Mouse (Mus musculus): ENCODE data around the gene 4930402F06Rik. TPM values are rescaled to one million over a fixed set of nuclear protein-coding genes. Genes with fewer than 3 reads are reported as not detected.

4930402F06Rik gene
- total and polyA plus RNA-seq, 2 experiments from 2014 or later, result not detected

DNA sequence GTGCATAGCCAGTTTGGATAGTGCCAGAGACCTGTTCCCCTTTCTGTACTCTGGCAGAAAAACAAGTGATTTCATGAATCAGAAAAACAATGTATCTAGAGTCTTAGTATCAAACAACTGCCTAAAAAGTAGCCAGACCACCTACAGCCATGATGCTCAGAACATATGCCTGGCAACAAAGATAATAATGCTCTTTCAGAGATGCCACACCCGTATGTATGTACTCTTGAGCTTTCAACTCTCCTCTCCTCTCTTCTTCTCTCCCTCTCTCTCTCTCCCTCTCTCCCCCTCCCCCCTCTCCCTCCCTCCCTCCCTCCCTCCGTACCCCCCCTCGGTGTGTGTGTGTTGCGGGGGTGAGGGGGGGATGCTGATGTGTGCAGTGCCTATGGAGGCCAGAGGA lies 22.3 kb upstream of the 4930402F06Rik start:
- H3K9ac ChIP-seq, result no peak overlapping the region
- 93% methylated on average over 4 of the region's 4 CpGs for WGBS
- no peaks in the 10 kb centered on the region for H3K9me3 ChIP-seq (ENCODE audit: low read length)
- ATAC-seq (no peak), DNase-seq (no peak)
- no peak for TF ChIP-seq CTCF (IDR thresholded peaks at IDR 0.05; ENCODE audit: low read depth)
- no peaks in the 10 kb centered on the region for H3K27me3 ChIP-seq (ENCODE audit: insufficient read depth, low read length)
- no peak overlapping the region for H3K4me3 ChIP-seq (ENCODE audit: low read depth, low read length)
- H3K27ac ChIP-seq (ENCODE audit: low read depth, low read length), result no peak overlapping the region
- H3K36me3 ChIP-seq (ENCODE audit: insufficient read depth), result no peaks in the 10 kb centered on the region
- no peak overlapping the region for H3K4me2 ChIP-seq (ENCODE audit: low read depth)
- H3K4me1 ChIP-seq (ENCODE audit: insufficient read depth), result no peaks in the 10 kb centered on the region

GRCm38 (mm10) chr2:35417231-35417630 lies 20.3 kb upstream of the 4930402F06Rik start:
- no peak for TF ChIP-seq CTCF (IDR thresholded peaks at IDR 0.05; ENCODE audit: low read depth)
- Histone ChIP-seq H3K4me2 (ENCODE audit: low read depth) (no peak overlapping the region), H3K4me3 (ENCODE audit: low read depth, low read length) (no peak overlapping the region), H3K27me3 (ENCODE audit: insufficient read depth, low read length) (no peaks in the 10 kb centered on the region), H3K36me3 (ENCODE audit: insufficient read depth) (no peaks in the 10 kb centered on the region), H3K9me3 (ENCODE audit: low read length) (no peaks in the 10 kb centered on the region), H3K9ac (no peak overlapping the region), H3K27ac (ENCODE audit: low read depth, low read length) (no peak overlapping the region), H3K4me1 (ENCODE audit: insufficient read depth) (no peaks in the 10 kb centered on the region)
- WGBS, result 86% methylated on average over 1 of the region's 1 CpGs
- no peak for ATAC-seq
- no peak for DNase-seq

DNA sequence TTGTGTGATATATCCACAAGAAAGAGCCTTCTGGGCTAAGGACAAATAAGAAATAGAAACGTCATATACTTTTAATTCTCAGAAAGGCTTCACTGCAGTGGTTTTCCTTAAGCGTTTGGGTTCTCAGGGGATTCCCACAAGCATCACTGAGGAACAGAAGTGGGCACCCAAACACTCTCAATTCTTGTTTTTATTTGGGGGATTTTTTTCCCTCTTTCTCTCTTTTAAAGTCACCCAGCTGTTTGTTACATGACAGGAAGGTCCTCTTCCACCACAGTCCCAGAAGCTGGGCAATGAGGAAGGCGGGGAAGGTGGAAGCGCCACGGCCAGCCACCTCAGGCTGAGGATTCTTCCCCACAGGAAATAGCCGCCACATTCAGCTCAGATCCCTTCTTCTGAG lies 19.5 kb upstream of the 4930402F06Rik start:
- no peak for TF ChIP-seq CTCF (IDR thresholded peaks at IDR 0.05; ENCODE audit: low read depth)
- Histone ChIP-seq H3K36me3 (ENCODE audit: insufficient read depth) (no peaks in the 10 kb centered on the region), H3K4me3 (ENCODE audit: low read depth, low read length) (no peak overlapping the region), H3K4me1 (ENCODE audit: insufficient read depth) (no peaks in the 10 kb centered on the region), H3K4me2 (ENCODE audit: low read depth) (no peak overlapping the region), H3K27me3 (ENCODE audit: insufficient read depth, low read length) (no peaks in the 10 kb centered on the region), H3K9ac (no peak overlapping the region), H3K9me3 (ENCODE audit: low read length) (no peaks in the 10 kb centered on the region), H3K27ac (ENCODE audit: low read depth, low read length) (no peak overlapping the region)
- no peak for DNase-seq
- no peak for ATAC-seq
- 87% methylated on average over 6 of the region's 6 CpGs for WGBS

- ATAC-seq (no peak), DNase-seq (no peak)
- Histone ChIP-seq H3K27me3 (ENCODE audit: insufficient read depth, low read length) (no peaks in the 10 kb centered on the region), H3K4me1 (ENCODE audit: insufficient read depth) (no peaks in the 10 kb centered on the region), H3K9ac (no peak overlapping the region), H3K4me3 (ENCODE audit: low read depth, low read length) (no peak overlapping the region), H3K9me3 (ENCODE audit: low read length) (no peaks in the 10 kb centered on the region), H3K4me2 (ENCODE audit: low read depth) (no peak overlapping the region), H3K27ac (ENCODE audit: low read depth, low read length) (no peak overlapping the region), H3K36me3 (ENCODE audit: insufficient read depth) (no peaks in the 10 kb centered on the region)
- 67% methylated on average over 3 of the region's 3 CpGs for WGBS
- TF ChIP-seq CTCF (IDR thresholded peaks at IDR 0.05; ENCODE audit: low read depth), result no peak
Observed at GRCm38 (mm10) chr2:35412810-35413209, 15.8 kb upstream of the 4930402F06Rik start.

- no peak for DNase-seq
- Histone ChIP-seq H3K4me1 (ENCODE audit: insufficient read depth) (no peaks in the 10 kb centered on the region), H3K27me3 (ENCODE audit: insufficient read depth, low read length) (no peaks in the 10 kb centered on the region)
Observed at GRCm38 (mm10) chr2:35412246-35412645, 15.3 kb upstream of the 4930402F06Rik start.

GRCm38 (mm10) chr2:35411640-35412190 lies 14.7 kb upstream of the 4930402F06Rik start:
- H3K9me3 ChIP-seq (ENCODE audit: low read length), result no peaks in the 10 kb centered on the region
- ATAC-seq (no peak), DNase-seq (no peak)
- H3K4me1 ChIP-seq (ENCODE audit: insufficient read depth), result no peaks in the 10 kb centered on the region
- H3K4me3 ChIP-seq (ENCODE audit: low read depth, low read length), result no peak overlapping the region
- whole genome bisulfite sequencing, result 85% methylated on average over 10 of the region's 10 CpGs
- no peak for TF ChIP-seq CTCF (IDR thresholded peaks at IDR 0.05; ENCODE audit: low read depth)
- H3K4me2 ChIP-seq (ENCODE audit: low read depth), result no peak overlapping the region
- H3K27me3 ChIP-seq (ENCODE audit: insufficient read depth, low read length), result no peaks in the 10 kb centered on the region
- no peaks in the 10 kb centered on the region for H3K36me3 ChIP-seq (ENCODE audit: insufficient read depth)
- no peak overlapping the region for H3K9ac ChIP-seq
- H3K27ac ChIP-seq (ENCODE audit: low read depth, low read length), result no peak overlapping the region

More at GRCm38 (mm10) chr2:35412246-35412645, 15.3 kb upstream of the 4930402F06Rik start:
- WGBS, result 92% methylated on average over 2 of the region's 2 CpGs
- H3K4me2 ChIP-seq (ENCODE audit: low read depth), result no peak overlapping the region
- H3K9me3 ChIP-seq (ENCODE audit: low read length), result no peaks in the 10 kb centered on the region
- TF ChIP-seq CTCF (IDR thresholded peaks at IDR 0.05; ENCODE audit: low read depth), result no peak
- H3K9ac ChIP-seq, result no peak overlapping the region
- no peak overlapping the region for H3K4me3 ChIP-seq (ENCODE audit: low read depth, low read length)
- ATAC-seq, result no peak
- no peak overlapping the region for H3K27ac ChIP-seq (ENCODE audit: low read depth, low read length)
- H3K36me3 ChIP-seq (ENCODE audit: insufficient read depth), result no peaks in the 10 kb centered on the region

DNA sequence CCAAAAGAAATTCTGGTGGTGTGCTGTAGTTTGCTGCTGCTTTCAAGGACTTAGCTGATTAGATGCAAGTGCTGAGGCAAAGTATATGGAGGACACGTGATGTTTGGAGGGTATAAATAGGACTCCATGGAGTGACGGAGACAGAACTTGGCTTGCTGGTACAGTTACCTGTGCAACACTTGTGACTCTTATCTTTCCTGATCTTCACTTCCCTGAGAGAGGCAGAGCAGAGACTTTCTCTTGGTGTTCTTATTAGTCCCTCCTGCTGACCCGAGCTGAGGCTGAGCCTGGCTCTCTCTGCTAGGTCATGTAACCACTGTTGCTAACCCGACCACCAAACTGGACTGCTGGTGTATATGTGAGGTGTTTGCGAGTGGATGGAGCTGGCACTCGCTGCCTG lies 12.5 kb upstream of the 4930402F06Rik start:
- DNase-seq (no peak), ATAC-seq (no peak)
- H3K4me2 ChIP-seq (ENCODE audit: low read depth), result no peak overlapping the region
- TF ChIP-seq CTCF (IDR thresholded peaks at IDR 0.05; ENCODE audit: low read depth), result no peak
- H3K27me3 ChIP-seq (ENCODE audit: insufficient read depth, low read length), result no peaks in the 10 kb centered on the region
- 92% methylated on average over 6 of the region's 6 CpGs for WGBS
- no peaks in the 10 kb centered on the region for H3K4me1 ChIP-seq (ENCODE audit: insufficient read depth)
- no peaks in the 10 kb centered on the region for H3K9me3 ChIP-seq (ENCODE audit: low read length)
- no peak overlapping the region for H3K4me3 ChIP-seq (ENCODE audit: low read depth, low read length)
- no peak overlapping the region for H3K27ac ChIP-seq (ENCODE audit: low read depth, low read length)
- no peaks in the 10 kb centered on the region for H3K36me3 ChIP-seq (ENCODE audit: insufficient read depth)
- H3K9ac ChIP-seq, result no peak overlapping the region

All from forebrain, postnatal 0 days (tissue).